Mouse (Mus musculus): ENCODE results near the gene Mgat5. TPM values are rescaled to one million over a fixed set of nuclear protein-coding genes. Genes with fewer than 3 reads are reported as not detected.

Gene Mgat5
- polyA plus RNA-seq, 1 experiment from 2014 or later = 15.0 TPM

GRCm38 (mm10) chr1:127242888-127243588 is 38.2 kb downstream of the Mgat5 start:
- ATAC-seq (ENCODE audit: low FRiP score, low read depth) = no peak
- Histone ChIP-seq H3K27me3 (no peaks in the 10 kb centered on the region), H3K4me1 (replicated peaks) (peaks cover 17% of the 10 kb centered on the region), H3K9me3 (no peaks in the 10 kb centered on the region), H3K9ac (no peak overlapping the region), H3K4me3 (no peak overlapping the region), H3K4me2 (no peak overlapping the region), H3K27ac (replicated peaks) (no peak overlapping the region), H3K36me3 (no peaks in the 10 kb centered on the region)
- WGBS = 72% methylated on average over 6 of the region's 6 CpGs

GRCm38 (mm10) chr1:127244054-127244770 is 39.4 kb downstream of the Mgat5 start:
- no peaks in the 10 kb centered on the region for H3K27me3 ChIP-seq
- 93% methylated on average over 11 of the region's 11 CpGs for WGBS
- no peaks in the 10 kb centered on the region for H3K36me3 ChIP-seq
- no peak overlapping the region for H3K9ac ChIP-seq
- no peaks in the 10 kb centered on the region for H3K9me3 ChIP-seq
- H3K4me1 ChIP-seq (replicated peaks) = peaks cover 11% of the 10 kb centered on the region
- no peak overlapping the region for H3K4me3 ChIP-seq
- no peak overlapping the region for H3K27ac ChIP-seq (replicated peaks)
- no peak overlapping the region for H3K4me2 ChIP-seq
- ATAC-seq (ENCODE audit: low FRiP score, low read depth) = no peak

GRCm38 (mm10) chr1:127246158-127246557 is 41.3 kb downstream of the Mgat5 start:
- Histone ChIP-seq H3K4me2 (no peak overlapping the region), H3K9ac (no peak overlapping the region), H3K36me3 (no peaks in the 10 kb centered on the region), H3K4me3 (no peak overlapping the region), H3K9me3 (no peaks in the 10 kb centered on the region), H3K4me1 (replicated peaks) (no peaks in the 10 kb centered on the region), H3K27ac (replicated peaks) (no peak overlapping the region), H3K27me3 (no peaks in the 10 kb centered on the region)
- ATAC-seq (ENCODE audit: low FRiP score, low read depth) = no peak
- WGBS = 89% methylated on average over 6 of the region's 6 CpGs

- Histone ChIP-seq H3K4me2 (no peak overlapping the region), H3K4me3 (no peak overlapping the region), H3K9me3 (no peaks in the 10 kb centered on the region), H3K36me3 (no peaks in the 10 kb centered on the region), H3K4me1 (replicated peaks) (no peaks in the 10 kb centered on the region), H3K27me3 (no peaks in the 10 kb centered on the region), H3K9ac (no peak overlapping the region), H3K27ac (replicated peaks) (no peak overlapping the region)
- 81% methylated on average over 1 of the region's 1 CpGs for WGBS
- ATAC-seq (ENCODE audit: low FRiP score, low read depth) = no peak
Observed at GRCm38 (mm10) chr1:127248433-127248832, 43.6 kb downstream of the Mgat5 start.

DNA sequence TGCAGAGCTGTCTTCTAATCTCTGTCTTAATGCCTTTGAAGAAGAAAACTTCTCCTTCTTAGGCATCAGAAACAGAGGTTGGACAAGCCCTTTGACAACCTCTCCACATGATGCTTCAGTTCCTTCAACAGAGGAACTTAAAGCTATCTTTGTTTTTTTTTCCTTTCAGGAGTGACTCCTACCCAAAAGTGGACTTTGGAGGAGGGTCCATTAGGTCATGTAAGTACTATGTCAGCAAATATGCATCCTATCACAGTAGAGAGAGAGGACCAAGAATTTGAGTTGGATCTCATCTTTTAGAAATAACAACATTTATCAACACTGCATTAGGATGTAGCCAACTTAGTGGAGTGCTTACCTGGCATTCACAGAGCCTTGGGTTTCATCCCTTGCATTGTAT is 44.8 kb downstream of the Mgat5 start:
- Histone ChIP-seq H3K27ac (replicated peaks) (no peak overlapping the region), H3K9ac (no peak overlapping the region), H3K4me3 (no peak overlapping the region), H3K9me3 (no peaks in the 10 kb centered on the region), H3K4me1 (replicated peaks) (no peaks in the 10 kb centered on the region), H3K4me2 (no peak overlapping the region), H3K36me3 (no peaks in the 10 kb centered on the region), H3K27me3 (no peaks in the 10 kb centered on the region)
- ATAC-seq (ENCODE audit: low FRiP score, low read depth) = no peak

GRCm38 (mm10) chr1:127250313-127250712 is 45.5 kb downstream of the Mgat5 start:
- Histone ChIP-seq H3K9me3 (no peaks in the 10 kb centered on the region), H3K4me3 (no peak overlapping the region), H3K27ac (replicated peaks) (no peak overlapping the region), H3K4me2 (no peak overlapping the region), H3K27me3 (no peaks in the 10 kb centered on the region), H3K4me1 (replicated peaks) (no peaks in the 10 kb centered on the region), H3K9ac (no peak overlapping the region), H3K36me3 (0 out of 2 replicates have a peak, but pooled peaks cover under 1% of the 10 kb centered on the region)
- ATAC-seq (ENCODE audit: low FRiP score, low read depth) = no peak

GRCm38 (mm10) chr1:127251751-127252150 is 46.9 kb downstream of the Mgat5 start:
- WGBS = 93% methylated on average over 7 of the region's 7 CpGs
- H3K27me3 ChIP-seq = no peaks in the 10 kb centered on the region
- no peaks in the 10 kb centered on the region for H3K9me3 ChIP-seq
- ATAC-seq (ENCODE audit: low FRiP score, low read depth) = no peak
- H3K4me3 ChIP-seq = no peak overlapping the region
- 0 out of 2 replicates have a peak, but pooled peaks cover 6% of the 10 kb centered on the region for H3K36me3 ChIP-seq
- H3K27ac ChIP-seq (replicated peaks) = no peak overlapping the region
- no peak overlapping the region for H3K9ac ChIP-seq
- no peak overlapping the region for H3K4me2 ChIP-seq
- no peaks in the 10 kb centered on the region for H3K4me1 ChIP-seq (replicated peaks)

DNA sequence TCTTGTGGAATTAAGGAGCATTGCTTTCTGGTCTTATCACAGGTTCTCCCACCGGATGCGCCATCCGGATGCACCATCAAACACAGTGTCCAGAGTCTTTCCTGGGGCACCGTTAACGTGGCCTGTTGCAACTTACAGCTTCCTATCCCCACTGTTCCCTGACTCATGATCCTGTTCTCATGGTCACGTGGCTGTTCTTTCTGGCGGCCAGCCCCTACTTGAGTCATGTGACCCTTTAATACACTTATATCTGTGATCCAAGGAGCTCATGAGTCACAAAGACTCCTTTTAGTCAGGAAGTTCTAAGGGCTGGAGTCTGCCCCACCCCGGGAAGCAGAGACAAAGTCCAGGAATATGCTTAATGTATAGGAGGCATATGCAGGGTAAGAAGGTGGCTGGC is 52.2 kb downstream of the Mgat5 start:
- ATAC-seq (ENCODE audit: low FRiP score, low read depth) = no peak
- WGBS = 95% methylated on average over 8 of the region's 8 CpGs
- Histone ChIP-seq H3K4me2 (no peak overlapping the region), H3K4me3 (no peak overlapping the region), H3K36me3 (0 out of 2 replicates have a peak, but pooled peaks cover 6% of the 10 kb centered on the region), H3K9me3 (no peaks in the 10 kb centered on the region), H3K9ac (no peak overlapping the region), H3K27ac (replicated peaks) (no peak overlapping the region), H3K27me3 (no peaks in the 10 kb centered on the region), H3K4me1 (replicated peaks) (peaks cover 12% of the 10 kb centered on the region)

DNA sequence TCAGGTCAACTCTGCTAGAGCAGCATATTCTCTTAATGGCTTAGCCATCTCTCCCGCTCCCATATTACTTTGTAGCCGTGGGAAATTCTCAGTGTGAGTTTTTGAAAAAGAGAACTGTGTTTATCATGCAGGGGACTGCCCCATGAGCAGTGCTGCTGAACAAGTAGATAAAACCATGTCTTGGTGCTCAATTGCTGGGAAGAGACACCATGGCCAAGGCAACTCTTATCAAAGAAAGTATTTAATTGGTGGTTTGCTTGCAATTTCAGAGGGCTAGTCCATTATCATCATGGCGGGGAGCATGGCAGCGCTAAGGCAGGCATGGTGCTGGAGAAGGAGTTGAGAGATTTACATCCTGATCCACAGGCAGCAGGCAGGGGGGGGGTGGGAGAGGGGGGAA is 54.9 kb downstream of the Mgat5 start:
- H3K27me3 ChIP-seq = no peaks in the 10 kb centered on the region
- no peak overlapping the region for H3K9ac ChIP-seq
- 0 out of 2 replicates have a peak, but pooled peaks cover 6% of the 10 kb centered on the region for H3K36me3 ChIP-seq
- H3K27ac ChIP-seq (replicated peaks) = no peak overlapping the region
- 75% methylated on average over 4 of the region's 4 CpGs for WGBS
- no peak overlapping the region for H3K4me2 ChIP-seq
- ATAC-seq (ENCODE audit: low FRiP score, low read depth) = no peak
- peaks cover 19% of the 10 kb centered on the region for H3K4me1 ChIP-seq (replicated peaks)
- no peaks in the 10 kb centered on the region for H3K9me3 ChIP-seq
- H3K4me3 ChIP-seq = no peak overlapping the region

GRCm38 (mm10) chr1:127260969-127261368 is 56.2 kb downstream of the Mgat5 start:
- H3K9ac ChIP-seq = no peak overlapping the region
- H3K4me1 ChIP-seq (replicated peaks) = peaks cover 19% of the 10 kb centered on the region
- H3K27ac ChIP-seq (replicated peaks) = 0 out of 2 replicates have a peak overlapping the region, but pooled peaks have one; percentile 1
- H3K4me3 ChIP-seq = no peak overlapping the region
- H3K27me3 ChIP-seq = no peaks in the 10 kb centered on the region
- H3K36me3 ChIP-seq = no peaks in the 10 kb centered on the region
- 55% methylated on average over 6 of the region's 6 CpGs for WGBS
- H3K4me2 ChIP-seq = no peak overlapping the region
- H3K9me3 ChIP-seq = no peaks in the 10 kb centered on the region
- ATAC-seq (ENCODE audit: low FRiP score, low read depth) = no peak

- Histone ChIP-seq H3K4me1 (replicated peaks) (peaks cover 23% of the 10 kb centered on the region), H3K4me2 (no peak overlapping the region), H3K27me3 (no peaks in the 10 kb centered on the region), H3K27ac (replicated peaks) (peak overlapping the region; percentile 43; the same call in 1 of the 2 replicates), H3K4me3 (no peak overlapping the region), H3K9me3 (no peaks in the 10 kb centered on the region), H3K9ac (no peak overlapping the region), H3K36me3 (no peaks in the 10 kb centered on the region)
- no peak for ATAC-seq (ENCODE audit: low FRiP score, low read depth)
- 60% methylated on average over 13 of the region's 13 CpGs for WGBS
Observed at GRCm38 (mm10) chr1:127262170-127262837, 57.5 kb downstream of the Mgat5 start.

- Histone ChIP-seq H3K9ac (no peak overlapping the region), H3K4me1 (replicated peaks) (peaks cover 11% of the 10 kb centered on the region), H3K9me3 (no peaks in the 10 kb centered on the region), H3K36me3 (no peaks in the 10 kb centered on the region), H3K27me3 (no peaks in the 10 kb centered on the region), H3K27ac (replicated peaks) (no peak overlapping the region), H3K4me3 (no peak overlapping the region), H3K4me2 (no peak overlapping the region)
- ATAC-seq (ENCODE audit: low FRiP score, low read depth) = peak; percentile 52; the same call in 1 of the 2 replicates
- 60% methylated on average over 5 of the region's 5 CpGs for whole genome bisulfite sequencing
Observed at GRCm38 (mm10) chr1:127267985-127268384, 63.2 kb downstream of the Mgat5 start.
